Mouse (Mus musculus): ENCODE measurements at regions not wholly inside any gene's neighbourhood (a gene's known extent, or its start where the extent isn't known, plus 50 kb on each side); places are given as distances from the start of the nearest gene placed in this dataset.

DNA sequence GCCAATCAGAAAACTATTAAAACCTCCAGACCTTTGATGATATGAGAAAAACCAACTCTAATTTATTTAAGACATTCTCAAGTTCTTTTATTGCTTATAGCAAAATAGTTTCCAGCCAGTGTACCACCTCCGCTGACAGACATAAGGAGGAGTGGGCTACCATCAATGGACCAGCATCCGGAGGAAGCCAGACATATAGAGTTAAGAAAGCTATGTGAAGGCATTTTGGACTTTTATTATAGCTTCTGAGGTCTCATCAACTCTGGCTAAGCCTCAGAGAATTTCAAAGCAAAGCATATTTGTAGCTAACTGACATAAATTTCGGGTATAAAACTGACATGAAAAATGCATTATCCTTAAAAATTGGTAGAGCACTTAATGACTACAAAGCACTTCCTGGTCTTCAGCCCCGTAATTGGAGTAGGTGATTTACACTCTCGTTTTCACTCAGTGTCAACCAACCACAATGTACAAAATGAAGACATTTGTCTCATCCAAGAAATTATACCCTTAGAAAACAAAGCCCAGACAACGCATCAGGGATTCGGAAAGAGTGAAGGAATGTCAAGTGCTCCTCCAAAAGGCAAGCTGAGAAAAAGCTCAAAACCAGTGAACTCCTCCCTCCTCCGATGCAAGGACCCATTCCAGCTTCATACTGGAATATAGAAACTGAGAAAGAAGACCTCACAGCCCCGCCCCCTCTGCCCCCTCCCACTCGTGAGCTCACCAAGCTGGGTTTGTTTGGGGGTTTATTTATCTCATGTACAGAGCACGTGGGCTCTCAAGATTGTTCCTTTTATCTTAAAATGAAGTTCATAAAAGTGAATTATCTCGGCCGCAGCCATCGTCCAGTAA, 208.5 kb downstream of the Mreg start:
- no peak for DNase-seq (ENCODE audit: low spot score in 2 of 2)

DNA sequence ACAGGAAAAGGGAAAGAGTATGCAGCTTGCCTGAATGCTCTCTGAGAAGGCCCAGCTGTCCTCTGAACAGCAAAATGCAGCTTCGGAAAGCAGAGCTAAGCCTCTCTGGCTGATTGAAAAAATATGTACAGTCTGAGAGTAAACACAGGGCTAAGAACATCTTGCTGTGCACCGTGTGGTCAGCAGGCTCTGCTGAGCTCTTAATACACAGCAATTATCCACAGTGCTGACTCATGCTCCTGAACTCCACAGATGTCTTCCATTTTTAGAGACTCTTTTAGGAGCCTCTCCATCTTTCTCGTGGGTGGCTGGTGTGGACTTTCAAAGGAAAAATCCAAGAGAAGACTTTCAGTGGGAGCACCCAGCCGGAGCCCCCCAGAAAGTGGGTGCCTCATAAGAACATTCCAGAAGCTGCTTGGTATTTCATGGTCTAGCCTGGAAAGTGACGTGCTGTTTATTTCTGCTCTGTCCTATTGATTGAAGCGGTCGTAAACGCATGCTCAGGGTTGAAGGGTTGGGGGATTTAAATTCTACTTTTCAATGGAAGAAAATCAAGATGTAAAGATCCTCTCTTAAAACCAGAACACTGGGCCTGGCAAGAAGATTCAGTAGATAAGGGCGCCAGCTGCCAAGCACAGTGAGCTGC, 209.5 kb downstream of the Mreg start:
- DNase-seq (ENCODE audit: low spot score in 2 of 2), result peak; percentile 23 to 25

DNA sequence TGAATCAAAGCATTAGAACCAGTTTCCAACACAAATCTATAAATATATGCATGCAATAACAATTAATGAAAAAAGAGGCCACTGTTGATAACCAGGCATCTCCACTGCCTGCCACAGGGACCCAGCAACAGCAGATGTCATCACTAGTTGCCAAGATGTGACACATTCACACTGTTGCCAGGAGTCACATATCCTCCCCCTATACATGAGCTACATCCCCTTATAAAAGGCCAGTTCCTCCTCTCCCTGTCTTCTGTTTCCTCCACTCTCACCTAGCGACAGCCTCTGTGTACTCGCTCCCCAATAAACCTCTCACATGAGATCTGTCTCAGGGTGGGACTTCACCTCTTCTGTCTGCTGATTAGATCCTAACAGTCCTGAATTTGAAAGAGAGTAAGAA, 211.4 kb downstream of the Mreg start:
- DNase-seq (ENCODE audit: low spot score in 2 of 2), result no peak

DNA sequence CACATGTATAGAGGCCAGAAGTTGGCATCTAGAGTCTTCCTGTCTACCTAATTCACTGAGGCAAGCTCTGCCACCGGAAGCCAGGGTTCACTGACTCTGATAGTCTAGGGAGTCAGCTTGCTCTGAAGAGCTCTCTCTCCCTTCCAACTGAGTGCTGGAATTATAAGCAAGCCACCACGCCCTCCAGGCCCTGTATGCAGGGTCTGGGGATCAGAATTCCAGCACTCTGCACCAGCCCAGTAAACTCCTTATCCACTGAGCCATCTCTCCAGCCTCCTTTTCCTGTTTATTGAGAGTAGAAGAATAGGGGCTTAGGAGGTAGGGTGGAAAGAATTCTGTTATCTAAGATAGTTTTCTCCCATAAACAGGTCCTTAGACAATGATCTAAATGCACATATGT, 215.3 kb downstream of the Mreg start:
- DNase-seq (ENCODE audit: low spot score in 2 of 2), result no peak

DNA sequence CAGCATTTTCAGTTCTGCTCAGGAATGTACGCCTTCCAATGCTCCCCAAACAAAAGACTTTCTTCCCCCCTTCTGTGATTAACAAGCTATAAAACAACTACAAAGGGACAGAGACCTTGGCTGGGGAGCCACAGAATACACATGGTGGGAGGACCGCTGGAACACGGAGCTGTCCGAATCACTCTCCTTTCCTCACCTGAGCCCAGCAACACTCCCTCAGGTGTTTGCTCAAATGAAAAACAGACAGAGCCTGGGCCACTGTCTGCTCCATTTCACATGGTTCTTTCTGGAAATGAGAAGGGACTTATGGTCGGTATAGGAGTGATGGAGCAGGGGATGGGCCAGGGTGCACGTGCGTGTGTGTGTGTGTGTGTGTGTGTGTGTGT, 215.9 kb downstream of the Mreg start:
- no peak for DNase-seq (ENCODE audit: low spot score in 2 of 2)

DNA sequence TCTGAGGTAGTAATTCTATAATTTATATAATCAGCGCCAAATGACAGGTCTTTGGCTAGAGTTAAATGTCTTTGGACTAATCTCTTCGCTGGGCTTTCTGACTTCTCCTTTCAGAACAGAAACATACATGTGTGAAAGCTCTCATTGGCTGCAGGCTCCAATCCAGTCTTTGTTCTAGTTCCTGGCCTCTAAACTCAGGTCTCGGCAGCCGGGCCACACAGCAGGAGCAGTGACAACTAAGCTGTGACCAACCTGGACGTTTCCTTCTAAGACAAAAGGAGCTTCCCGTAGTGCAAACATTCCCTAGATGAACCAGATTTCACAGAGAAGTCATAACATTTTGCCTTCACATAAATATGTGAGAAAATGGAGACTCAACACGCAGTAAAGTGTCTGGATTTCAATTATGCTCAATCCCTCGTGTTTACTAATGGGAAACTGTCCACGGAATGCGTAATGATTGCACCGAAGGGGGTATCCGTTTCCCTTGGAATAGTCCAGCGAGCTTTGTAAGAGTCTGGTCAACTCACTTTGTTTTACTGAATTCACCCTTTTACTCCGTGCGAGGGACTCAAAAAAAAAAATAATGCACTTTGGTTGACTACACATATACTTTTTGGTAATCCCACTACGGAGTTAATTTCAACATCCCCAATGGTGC, 216.4 kb downstream of the Mreg start:
- no peak for DNase-seq (ENCODE audit: low spot score in 2 of 2)

DNA sequence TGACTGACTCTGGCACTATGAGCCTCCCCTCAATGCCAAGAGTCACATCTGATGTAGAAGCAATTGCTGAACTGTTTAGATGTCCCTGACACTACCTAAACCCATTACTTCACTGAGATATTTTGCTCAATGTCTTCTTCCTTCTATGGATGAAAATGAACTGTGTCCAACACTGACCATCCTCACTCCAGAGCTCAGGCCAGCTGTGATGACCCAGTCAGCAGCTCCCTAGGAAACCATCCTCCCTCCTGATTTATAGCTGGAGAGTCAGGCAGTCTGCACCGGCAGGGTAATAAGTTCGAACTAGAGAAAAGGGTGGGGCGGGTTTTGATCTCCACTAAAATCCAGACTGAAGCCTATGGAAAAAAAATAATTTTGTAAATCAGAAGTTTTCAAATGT, 221.2 kb downstream of the Mreg start:
- no peak for DNase-seq (ENCODE audit: low spot score in 2 of 2)

DNA sequence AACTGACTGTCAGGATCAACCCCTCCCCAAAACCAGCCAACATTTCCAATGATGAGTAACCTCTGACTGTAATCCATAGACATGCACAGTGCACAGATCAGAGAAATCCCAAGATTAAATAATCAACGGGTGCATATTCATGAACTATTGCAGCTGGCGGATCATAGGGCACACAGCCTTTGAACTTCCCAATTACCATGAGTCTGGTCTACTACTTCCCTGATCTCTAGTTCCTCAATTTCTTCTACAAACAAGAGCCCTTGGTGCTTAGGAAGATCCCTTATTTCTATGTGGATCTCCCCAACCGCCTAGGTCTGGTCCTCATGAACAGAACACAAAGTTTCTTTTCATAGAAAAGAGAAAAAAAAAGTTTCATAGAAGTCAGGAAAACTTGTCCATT, 224.0 kb downstream of the Mreg start:
- DNase-seq (ENCODE audit: low spot score in 2 of 2), result no peak

DNA sequence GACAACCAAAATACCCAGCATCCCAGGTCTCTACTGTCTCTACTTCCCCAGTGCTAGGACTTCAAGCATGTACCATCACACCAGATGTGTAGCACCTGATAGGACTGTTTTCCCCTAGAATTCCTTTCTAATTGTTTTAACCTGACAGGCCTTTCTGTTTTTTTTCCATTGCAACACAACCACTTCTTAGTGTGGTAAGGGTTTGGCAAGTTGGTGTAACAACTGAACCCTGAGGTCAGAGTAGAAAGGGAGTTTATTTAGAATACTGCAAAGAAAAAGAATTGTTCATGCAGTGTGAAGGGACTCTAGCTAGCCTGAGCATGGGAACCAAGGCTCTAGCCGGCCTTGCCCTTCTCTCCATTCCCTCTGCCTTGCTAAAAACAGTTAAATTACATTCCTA, 226.1 kb downstream of the Mreg start:
- DNase-seq (ENCODE audit: low spot score in 2 of 2), result no peak

DNA sequence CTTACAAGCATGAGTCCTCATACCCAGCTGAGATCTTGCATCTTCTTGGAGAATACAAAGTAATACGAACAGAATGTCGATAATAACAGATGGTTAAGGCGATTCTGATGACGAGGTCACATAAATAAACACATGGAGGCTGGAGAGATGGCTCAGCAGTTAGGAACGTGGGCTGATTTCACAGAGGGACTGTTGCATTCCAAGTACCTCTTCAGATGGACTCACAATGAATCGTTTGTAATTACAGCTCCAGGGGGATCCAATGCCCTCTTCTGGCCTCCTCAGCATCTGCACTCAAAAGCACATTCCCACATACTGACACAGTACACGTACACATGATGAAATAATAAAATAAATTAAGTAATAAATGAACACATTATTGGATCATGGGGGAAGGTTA, 228.3 kb downstream of the Mreg start:
- DNase-seq (ENCODE audit: low spot score in 2 of 2), result no peak

DNA sequence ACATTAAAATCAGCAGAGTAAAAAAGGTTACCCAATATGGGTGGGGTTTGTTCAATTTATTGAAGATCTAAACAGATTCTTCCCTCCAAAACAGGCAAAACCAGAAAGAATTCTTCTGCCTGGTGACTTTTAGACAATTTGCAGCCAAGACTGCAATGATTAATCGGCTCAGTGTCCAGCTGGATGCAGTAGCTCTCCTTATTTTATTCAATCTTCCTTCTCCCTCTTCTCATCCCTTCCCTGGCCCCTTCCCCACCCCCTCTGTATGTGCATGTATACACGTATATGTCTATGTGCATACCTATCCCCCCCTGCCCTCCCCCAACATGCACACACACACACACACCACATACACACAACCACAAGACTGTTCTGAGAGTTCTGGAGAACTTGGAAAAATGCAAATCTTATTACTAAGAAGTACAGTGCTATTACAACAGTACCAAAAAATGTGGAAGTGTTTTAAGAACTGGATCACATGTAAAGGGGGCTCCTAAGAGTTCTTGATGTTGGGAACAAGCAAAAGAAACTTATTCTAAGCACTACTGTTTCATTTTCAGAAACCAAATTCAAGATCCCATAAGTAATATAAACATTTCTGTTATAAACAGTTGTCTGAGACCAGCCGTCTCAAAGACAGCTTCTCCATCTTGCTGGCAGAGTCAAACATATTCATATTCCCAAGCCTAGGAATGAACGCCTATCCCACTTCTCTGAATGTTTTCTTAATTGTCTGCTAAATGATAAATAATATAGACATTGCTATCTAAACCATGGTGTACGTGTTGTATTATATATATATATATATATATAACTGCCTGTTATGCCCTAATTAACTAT, 229.5 kb downstream of the Mreg start:
- DNase-seq (ENCODE audit: low spot score in 2 of 2), result no peak

DNA sequence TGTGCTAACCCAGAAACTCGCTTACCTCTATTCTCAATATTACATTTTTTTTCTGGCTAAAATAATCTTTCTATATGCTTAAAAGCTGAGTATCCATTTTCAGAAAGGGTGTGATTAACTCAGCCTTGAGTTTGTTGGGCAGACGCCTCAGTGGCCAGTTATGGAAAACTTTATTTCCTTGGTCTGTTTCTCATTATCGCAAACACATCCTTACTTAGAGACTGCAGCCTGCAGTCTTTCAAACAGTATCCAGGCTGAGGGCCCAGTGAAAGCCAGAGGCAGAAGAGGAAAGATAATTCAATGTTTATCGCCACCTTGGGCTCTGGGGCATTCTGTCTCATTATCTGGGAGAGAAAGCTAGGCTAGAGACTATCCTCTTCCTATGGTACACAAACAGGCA, 231.5 kb downstream of the Mreg start:
- no peak for DNase-seq (ENCODE audit: low spot score in 2 of 2)

DNA sequence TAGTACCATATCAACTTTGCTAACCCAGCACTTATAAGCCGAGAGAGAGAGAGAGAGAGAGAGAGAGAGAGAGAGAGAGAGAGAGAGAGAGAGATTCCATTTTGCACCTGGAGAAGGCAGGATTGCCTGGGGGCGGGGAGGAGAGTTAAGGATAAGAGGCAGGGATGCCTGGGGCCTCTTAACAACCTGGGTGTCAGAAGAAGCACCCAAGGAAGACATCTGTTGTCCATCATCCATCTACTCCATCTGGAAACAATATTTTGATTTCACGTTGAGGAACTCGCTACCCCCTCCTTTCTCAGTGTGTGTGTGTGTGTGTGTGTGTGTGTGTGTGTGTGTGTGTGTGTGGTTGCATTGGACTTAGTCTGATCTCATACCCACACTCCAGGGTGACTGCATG, 232.8 kb downstream of the Mreg start:
- no peak for DNase-seq (ENCODE audit: low spot score in 2 of 2)

DNA sequence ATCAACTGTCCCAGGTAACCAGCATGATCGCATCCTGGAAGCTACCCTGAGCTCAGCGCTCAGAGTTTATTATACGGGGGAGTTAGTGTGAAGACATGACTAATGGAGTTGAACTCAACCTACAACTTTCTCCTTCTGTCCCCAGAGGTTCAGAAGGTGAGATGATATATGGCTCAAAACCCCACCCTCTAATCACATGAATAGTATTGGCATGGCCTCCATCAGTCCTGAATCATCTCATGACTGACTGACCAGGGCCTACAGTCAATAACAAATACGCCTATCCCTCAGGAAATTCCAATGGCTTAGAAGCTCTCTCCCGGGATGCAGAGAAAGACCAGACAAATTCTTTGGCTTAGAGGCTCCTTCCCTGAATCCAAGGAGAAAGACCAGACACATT, 234.7 kb downstream of the Mreg start:
- no peak for DNase-seq (ENCODE audit: low spot score in 2 of 2)

DNA sequence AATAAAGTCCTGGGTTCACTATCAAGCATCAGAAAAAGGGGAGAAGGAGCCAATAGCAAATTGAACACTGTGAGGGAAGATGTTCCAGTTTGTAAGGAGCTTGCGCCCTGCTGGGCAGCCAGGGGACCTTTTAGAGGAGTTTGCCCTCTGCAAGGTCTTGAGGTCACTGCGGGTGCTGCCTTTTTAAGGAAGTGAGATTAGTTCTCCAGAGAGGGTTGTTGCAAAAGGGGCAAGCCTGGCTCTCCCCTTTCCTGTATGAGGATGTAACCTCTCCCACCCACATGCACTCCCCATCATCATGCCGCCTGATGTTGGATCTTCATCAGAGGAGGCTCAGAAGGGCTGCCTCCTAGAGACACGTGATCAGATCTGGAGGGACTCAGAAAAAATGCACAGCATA, 237.4 kb downstream of the Mreg start:
- DNase-seq (ENCODE audit: low spot score in 2 of 2), result no peak

DNA sequence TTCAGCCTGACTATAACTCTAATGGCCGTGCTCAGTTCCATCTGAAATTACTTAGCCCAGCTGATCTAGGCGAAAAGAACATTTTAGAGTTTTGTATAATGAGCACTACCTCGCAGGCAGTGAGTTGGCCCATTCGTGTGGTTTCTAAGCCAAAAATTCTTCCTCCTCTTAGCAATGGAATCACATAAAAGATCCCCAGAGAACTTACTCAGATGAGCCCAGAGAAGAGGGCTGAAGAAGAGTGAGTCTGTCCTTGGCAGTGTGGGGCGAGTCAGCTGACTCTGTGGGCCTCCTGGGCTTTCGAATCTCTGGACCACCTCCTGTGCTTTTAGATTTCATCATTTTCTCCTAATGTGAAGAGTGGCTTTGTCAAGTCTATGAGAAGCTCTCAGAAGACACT, 240.2 kb downstream of the Mreg start:
- peak in 1 of 2 experiments; percentile 15 for DNase-seq (ENCODE audit: low spot score in 2 of 2)

DNA sequence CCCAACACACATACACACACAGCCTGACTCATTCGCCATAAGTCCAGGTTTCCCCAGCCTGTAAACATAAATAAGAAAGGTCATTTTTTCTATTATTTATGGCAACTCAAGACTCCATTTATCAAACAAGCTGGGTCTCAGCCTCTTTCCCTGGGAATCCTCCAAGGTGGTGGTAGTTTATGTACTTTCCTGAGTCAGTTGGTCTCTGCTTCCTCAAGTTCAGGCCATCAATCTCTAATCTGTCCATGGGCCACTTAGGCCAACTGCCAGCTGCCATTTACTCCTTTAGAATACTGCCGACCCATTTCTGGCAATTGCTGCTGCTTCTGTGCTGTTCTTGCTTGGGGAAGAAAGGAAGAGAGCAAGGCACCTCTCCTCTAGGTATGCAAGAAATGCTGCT, 241.3 kb downstream of the Mreg start:
- DNase-seq (ENCODE audit: low spot score in 2 of 2), result no peak

DNA sequence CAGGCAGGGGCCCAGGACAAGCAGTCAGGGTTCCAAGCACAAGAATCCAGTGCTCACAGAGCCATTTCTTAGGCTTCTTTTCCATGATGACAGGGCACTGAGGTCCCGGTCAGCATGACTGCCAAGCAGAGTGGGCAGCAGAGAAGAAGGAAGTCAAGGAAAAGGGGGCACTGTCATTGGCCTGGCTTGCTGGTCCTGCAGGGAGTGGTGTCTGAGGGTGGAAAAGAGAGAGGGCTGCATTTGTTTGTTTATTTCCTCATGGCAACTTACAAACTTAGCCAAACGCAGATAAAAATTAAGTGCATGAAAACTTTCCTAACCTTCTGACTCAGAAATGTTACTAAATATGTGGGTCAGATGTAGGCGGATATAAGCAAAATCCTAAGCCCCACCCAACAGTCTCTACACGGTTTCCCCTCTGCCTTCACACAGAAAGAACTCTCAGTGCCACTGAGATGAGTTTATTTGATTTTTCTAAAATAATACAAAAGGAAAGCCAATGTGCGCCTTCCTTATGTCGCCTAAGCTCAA, 244.5 kb downstream of the Mreg start:
- DNase-seq (ENCODE audit: low spot score in 2 of 2), result no peak

DNA sequence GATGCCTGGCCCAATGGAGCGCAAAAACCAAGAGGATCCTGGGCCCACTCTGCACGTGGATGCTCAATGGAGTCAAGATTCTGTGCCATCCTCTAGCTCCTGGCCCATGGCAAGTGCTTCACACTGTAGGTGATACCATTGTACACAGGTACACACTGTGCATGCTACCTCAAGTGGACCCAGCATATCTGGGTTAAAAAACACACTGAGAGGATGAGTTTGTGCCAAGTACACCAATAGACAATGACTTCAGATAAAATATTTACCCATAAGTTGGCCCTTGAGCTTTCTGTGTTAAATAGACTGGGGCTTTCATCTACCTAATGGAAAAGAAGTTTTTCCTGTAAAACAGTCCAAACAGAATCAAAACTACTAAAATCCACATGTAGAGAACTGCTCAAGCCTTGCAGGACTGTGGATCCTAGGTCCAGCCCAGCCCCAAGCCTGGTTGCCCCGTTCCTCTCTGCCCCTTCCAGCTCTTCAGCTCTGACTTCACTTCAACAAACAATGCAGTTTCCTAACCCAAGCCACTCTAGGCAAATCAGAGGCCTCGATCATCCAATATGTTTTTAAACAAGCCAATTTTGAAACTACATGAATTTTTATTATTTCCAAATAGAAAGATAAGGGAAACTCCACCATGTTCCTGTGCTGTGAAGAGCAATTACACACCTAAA, 247.5 kb downstream of the Mreg start:
- DNase-seq (ENCODE audit: low spot score in 2 of 2), result no peak

DNA sequence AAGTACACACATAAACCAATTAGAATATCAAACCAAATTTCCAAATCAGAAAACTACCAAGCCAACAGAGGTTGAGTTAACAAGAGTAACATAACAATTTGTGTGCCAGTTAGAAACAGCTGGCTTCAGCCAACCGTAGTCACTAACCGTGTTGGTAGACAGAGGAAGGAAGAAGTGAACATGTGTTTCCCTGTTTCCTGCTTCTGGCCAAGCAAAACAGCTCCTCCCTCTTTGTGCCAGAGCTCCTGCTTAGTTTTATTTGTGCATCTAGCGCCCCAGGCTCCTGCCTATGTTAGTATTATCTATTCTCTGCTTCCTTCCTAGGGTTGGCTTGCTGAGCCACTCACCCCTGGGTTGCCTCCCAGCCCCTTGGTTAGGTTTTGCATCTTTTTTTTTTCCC, 255.2 kb downstream of the Mreg start:
- DNase-seq (ENCODE audit: low spot score in 2 of 2), result no peak

DNA sequence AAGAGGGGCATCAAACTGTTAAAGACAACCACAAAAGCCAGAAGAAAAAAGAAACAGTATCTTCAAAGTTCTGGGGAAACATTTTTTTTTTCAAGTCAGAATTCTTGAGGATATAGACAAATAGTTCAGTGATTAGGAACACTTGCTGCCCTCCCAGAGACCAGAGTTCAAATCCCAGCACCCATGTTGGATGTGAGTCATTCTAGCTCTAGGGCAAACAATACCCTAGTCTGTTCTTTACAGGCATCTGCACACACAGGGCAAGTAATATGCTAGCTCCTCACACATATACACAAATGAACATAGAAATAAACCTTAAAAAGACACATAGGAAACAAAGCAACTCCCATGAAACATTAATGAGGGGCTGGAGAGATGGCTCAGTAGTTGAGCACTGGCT, 256.8 kb downstream of the Mreg start:
- no peak for DNase-seq (ENCODE audit: low spot score in 2 of 2)

Measured in left cerebral cortex, adult 18-20 months (tissue).